Mouse (Mus musculus): ENCODE measurements at regions not wholly inside any gene's neighbourhood (a gene's known extent, or its start where the extent isn't known, plus 50 kb on each side); places are given as distances from the start of the nearest gene placed in this dataset.

DNA sequence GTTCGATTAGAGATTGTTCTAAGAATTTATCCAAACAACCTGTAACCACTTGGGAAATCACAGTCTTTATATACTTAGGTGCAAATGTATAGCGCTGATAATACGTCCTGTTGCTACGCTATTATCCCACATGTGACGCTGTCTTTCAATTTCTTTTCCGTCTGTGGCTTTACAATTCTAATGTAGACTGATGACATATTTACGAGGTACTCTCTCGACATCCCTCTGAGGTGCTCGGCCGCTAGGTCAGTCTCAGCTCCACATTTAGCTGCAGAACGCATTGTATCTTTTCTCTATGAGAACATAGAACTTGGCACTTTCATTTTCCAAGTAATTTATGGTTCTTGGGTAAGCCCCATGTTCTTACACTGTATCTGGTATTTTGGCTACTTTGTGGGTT lies 193.6 kb downstream of the Dact1 start:
- H3K4me3 ChIP-seq (ENCODE audit: low read depth, low read length) = no peak overlapping the region
- ATAC-seq (ENCODE audit: extremely low read depth, insufficient number of reproducible peaks, low FRiP score, poor library complexity, severe bottlenecking) = no peak
- H3K36me3 ChIP-seq (replicated peaks) = no peaks in the 10 kb centered on the region
- no peak for DNase-seq (ENCODE audit: low spot score)
- no peaks in the 10 kb centered on the region for H3K4me1 ChIP-seq (ENCODE audit: insufficient read depth, low read depth, low read length)
- no peaks in the 10 kb centered on the region for H3K27me3 ChIP-seq (ENCODE audit: insufficient read depth, low read length)
- TF ChIP-seq GATA1 (IDR thresholded peaks at IDR 0.05; ENCODE audit: borderline replicate concordance, low read length) (no peak), CTCF (IDR thresholded peaks at IDR 0.05; ENCODE audit: low read depth, low read length) (no peak), POLR2AphosphoS5 (IDR thresholded peaks at IDR 0.05; ENCODE audit: insufficient replicate concordance, low read depth, low read length) (no peak), TAL1 (conservative IDR thresholded peaks at IDR 0.05; ENCODE audit: low read depth, low read length) (no peak), GATA2 (IDR thresholded peaks at IDR 0.05; ENCODE audit: borderline replicate concordance, low read depth, low read length) (no peak)
- no peaks in the 10 kb centered on the region for H3K9me3 ChIP-seq (replicated peaks)

- Histone ChIP-seq H3K36me3 (replicated peaks) (no peaks in the 10 kb centered on the region), H3K27me3 (ENCODE audit: insufficient read depth, low read length) (no peaks in the 10 kb centered on the region), H3K4me3 (ENCODE audit: low read depth, low read length) (no peak overlapping the region), H3K4me1 (ENCODE audit: insufficient read depth, low read depth, low read length) (no peaks in the 10 kb centered on the region), H3K9me3 (replicated peaks) (no peaks in the 10 kb centered on the region)
- no peak for ATAC-seq (ENCODE audit: extremely low read depth, insufficient number of reproducible peaks, low FRiP score, poor library complexity, severe bottlenecking)
- no peak for DNase-seq (ENCODE audit: low spot score)
- no peak for TF ChIP-seq POLR2AphosphoS5 (IDR thresholded peaks at IDR 0.05; ENCODE audit: insufficient replicate concordance, low read depth, low read length)
- TF ChIP-seq GATA1 (IDR thresholded peaks at IDR 0.05; ENCODE audit: borderline replicate concordance, low read length) = no peak
- TF ChIP-seq CTCF (IDR thresholded peaks at IDR 0.05; ENCODE audit: low read depth, low read length) = no peak
- TF ChIP-seq TAL1 (conservative IDR thresholded peaks at IDR 0.05; ENCODE audit: low read depth, low read length) = no peak
Observed at GRCm38 (mm10) chr12:71506206-71506605, 196.5 kb downstream of the Dact1 start.

DNA sequence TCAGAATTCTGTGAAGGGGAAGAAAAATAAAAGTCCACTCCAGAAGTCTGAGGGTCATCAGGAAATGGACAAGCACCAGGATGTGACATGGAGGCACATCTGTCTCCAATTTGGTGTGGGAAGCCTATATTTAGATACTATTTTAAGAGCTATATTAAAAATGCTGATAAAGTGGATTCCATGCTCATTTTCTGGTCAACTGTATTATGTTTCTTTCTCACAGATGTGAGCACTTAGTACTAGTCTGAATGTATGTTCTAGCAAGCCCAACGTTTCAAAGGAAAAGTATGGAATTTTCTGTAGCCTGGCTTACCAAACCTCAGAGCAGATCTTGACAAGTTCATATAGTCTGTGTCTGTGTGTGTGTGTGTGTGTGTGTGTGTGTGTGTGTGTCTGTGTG lies 197.0 kb downstream of the Dact1 start:
- TF ChIP-seq POLR2AphosphoS5 (IDR thresholded peaks at IDR 0.05; ENCODE audit: insufficient replicate concordance, low read depth, low read length) (no peak), GATA2 (IDR thresholded peaks at IDR 0.05; ENCODE audit: borderline replicate concordance, low read depth, low read length) (no peak), CTCF (IDR thresholded peaks at IDR 0.05; ENCODE audit: low read depth, low read length) (no peak), TAL1 (conservative IDR thresholded peaks at IDR 0.05; ENCODE audit: low read depth, low read length) (no peak), GATA1 (IDR thresholded peaks at IDR 0.05; ENCODE audit: borderline replicate concordance, low read length) (no peak)
- no peak for ATAC-seq (ENCODE audit: extremely low read depth, insufficient number of reproducible peaks, low FRiP score, poor library complexity, severe bottlenecking)

DNA sequence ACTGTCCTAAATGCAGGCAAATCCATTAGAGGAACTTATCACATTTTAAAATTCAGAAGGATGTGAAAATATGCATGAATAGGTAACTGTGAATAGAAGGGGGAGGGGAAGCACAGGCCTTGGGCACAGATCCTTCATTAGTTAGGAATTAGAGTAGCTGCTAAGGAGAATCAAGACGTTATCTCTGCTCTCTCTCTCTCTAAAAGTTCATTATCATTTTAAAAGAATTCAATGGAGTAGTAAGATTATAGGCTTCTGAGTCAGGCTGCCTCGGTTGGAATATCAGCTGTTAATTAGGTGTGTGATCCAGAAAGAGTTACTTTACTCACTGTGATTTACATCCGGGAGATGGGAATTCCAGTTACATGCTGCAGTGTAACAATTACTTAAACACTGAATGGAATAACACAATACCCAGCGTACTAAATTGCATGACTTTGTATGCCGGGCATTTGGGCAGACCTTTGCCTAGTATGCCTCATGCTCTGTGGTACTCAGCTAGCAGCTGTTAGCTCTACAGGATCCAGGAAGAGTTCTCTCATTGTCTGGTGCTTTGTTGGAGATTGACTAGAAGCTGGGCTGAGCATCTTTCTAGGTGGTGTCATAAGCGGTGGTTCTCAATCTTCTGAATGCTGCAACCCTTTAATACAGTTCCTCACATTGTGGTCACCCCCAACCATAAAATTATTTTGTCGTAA lies 203.4 kb downstream of the Dact1 start:
- TF ChIP-seq POLR2AphosphoS5 (IDR thresholded peaks at IDR 0.05; ENCODE audit: insufficient replicate concordance, low read depth, low read length) = no peak
- no peak for TF ChIP-seq CTCF (IDR thresholded peaks at IDR 0.05; ENCODE audit: low read depth, low read length)
- no peak for TF ChIP-seq TAL1 (conservative IDR thresholded peaks at IDR 0.05; ENCODE audit: low read depth, low read length)
- TF ChIP-seq GATA1 (IDR thresholded peaks at IDR 0.05; ENCODE audit: borderline replicate concordance, low read length) = no peak
- no peak for TF ChIP-seq GATA2 (IDR thresholded peaks at IDR 0.05; ENCODE audit: borderline replicate concordance, low read depth, low read length)
- Histone ChIP-seq H3K27me3 (ENCODE audit: insufficient read depth, low read length) (no peaks in the 10 kb centered on the region), H3K4me1 (ENCODE audit: insufficient read depth, low read depth, low read length) (no peaks in the 10 kb centered on the region), H3K4me3 (ENCODE audit: low read depth, low read length) (no peak overlapping the region), H3K9me3 (replicated peaks) (no peaks in the 10 kb centered on the region), H3K36me3 (replicated peaks) (no peaks in the 10 kb centered on the region)
- DNase-seq (ENCODE audit: low spot score) (no peak), ATAC-seq (ENCODE audit: extremely low read depth, insufficient number of reproducible peaks, low FRiP score, poor library complexity, severe bottlenecking) (no peak)

More for the DNA sequence above, 197.0 kb downstream of the Dact1 start:
- Histone ChIP-seq H3K9me3 (replicated peaks) (no peaks in the 10 kb centered on the region), H3K36me3 (replicated peaks) (no peaks in the 10 kb centered on the region), H3K4me3 (ENCODE audit: low read depth, low read length) (no peak overlapping the region), H3K27me3 (ENCODE audit: insufficient read depth, low read length) (no peaks in the 10 kb centered on the region), H3K4me1 (ENCODE audit: insufficient read depth, low read depth, low read length) (no peaks in the 10 kb centered on the region)
- DNase-seq (ENCODE audit: low spot score) = no peak

DNA sequence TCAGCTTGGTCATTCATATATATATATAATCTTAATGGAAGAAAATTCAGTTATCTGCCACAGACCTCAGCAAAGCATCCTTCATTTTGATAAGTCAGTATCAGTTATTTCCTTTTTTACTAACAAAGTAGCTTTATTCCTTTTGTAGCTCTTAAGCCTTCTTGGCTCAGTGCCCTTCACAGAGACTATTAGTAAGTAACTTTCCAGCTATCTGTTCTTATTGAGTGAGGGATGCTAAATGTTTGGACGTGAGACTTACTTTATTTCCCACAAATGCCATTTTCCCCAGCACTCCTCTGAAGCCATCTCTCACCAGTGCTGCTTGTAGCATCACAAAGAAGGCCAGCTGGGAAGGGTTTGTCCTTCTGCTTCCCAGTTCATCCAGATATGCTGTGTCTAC lies 209.8 kb downstream of the Dact1 start:
- DNase-seq (ENCODE audit: low spot score) (no peak), ATAC-seq (ENCODE audit: extremely low read depth, insufficient number of reproducible peaks, low FRiP score, poor library complexity, severe bottlenecking) (no peak)
- no peaks in the 10 kb centered on the region for H3K9me3 ChIP-seq (replicated peaks)
- H3K27me3 ChIP-seq (ENCODE audit: insufficient read depth, low read length) = no peaks in the 10 kb centered on the region
- TF ChIP-seq GATA2 (IDR thresholded peaks at IDR 0.05; ENCODE audit: borderline replicate concordance, low read depth, low read length) (no peak), CTCF (IDR thresholded peaks at IDR 0.05; ENCODE audit: low read depth, low read length) (no peak), GATA1 (IDR thresholded peaks at IDR 0.05; ENCODE audit: borderline replicate concordance, low read length) (no peak), TAL1 (conservative IDR thresholded peaks at IDR 0.05; ENCODE audit: low read depth, low read length) (no peak), POLR2AphosphoS5 (IDR thresholded peaks at IDR 0.05; ENCODE audit: insufficient replicate concordance, low read depth, low read length) (no peak)
- no peaks in the 10 kb centered on the region for H3K36me3 ChIP-seq (replicated peaks)
- H3K4me3 ChIP-seq (ENCODE audit: low read depth, low read length) = no peak overlapping the region
- H3K4me1 ChIP-seq (ENCODE audit: insufficient read depth, low read depth, low read length) = no peaks in the 10 kb centered on the region

- Histone ChIP-seq H3K36me3 (replicated peaks) (no peaks in the 10 kb centered on the region), H3K4me1 (ENCODE audit: insufficient read depth, low read depth, low read length) (no peaks in the 10 kb centered on the region), H3K27me3 (ENCODE audit: insufficient read depth, low read length) (0 out of 2 replicates have a peak, but pooled peaks cover 2% of the 10 kb centered on the region), H3K9me3 (replicated peaks) (no peaks in the 10 kb centered on the region), H3K4me3 (ENCODE audit: low read depth, low read length) (no peak overlapping the region)
- no peak for DNase-seq (ENCODE audit: low spot score)
- ATAC-seq (ENCODE audit: extremely low read depth, insufficient number of reproducible peaks, low FRiP score, poor library complexity, severe bottlenecking) = no peak
- TF ChIP-seq POLR2AphosphoS5 (IDR thresholded peaks at IDR 0.05; ENCODE audit: insufficient replicate concordance, low read depth, low read length) = no peak
Observed at GRCm38 (mm10) chr12:71521936-71522335, 212.3 kb downstream of the Dact1 start.
